Mouse (Mus musculus) stomach, embryonic 16.5 days (tissue): ENCODE results near the gene Tmem245. TPM values are rescaled to one million over a fixed set of nuclear protein-coding genes. Genes with fewer than 3 reads are reported as not detected.

Experiments used
- ATAC-seq: fragments of 200-750 bp; cut with Nextera tagmentation; 2 replicates; pipeline ENCODE4 v1.8.0; 2017; ENCODE audit warnings: moderate number of reproducible peaks, moderate TSS enrichment; ENCODE audit not compliant: insufficient read depth, low FRiP score
- H3K27ac ChIP-seq: fragments of 300-500 bp; sonication (generic); 2 replicates; pipeline ENCODE4 v1.5.1; 2014; ENCODE audit warnings: low read length
- H3K27me3 ChIP-seq: fragments of 300-500 bp; sonication (generic); 2 replicates; pipeline ENCODE4 v1.6.1; 2014; ENCODE audit warnings: low read length, control low read depth, mixed read lengths; ENCODE audit not compliant: control insufficient read depth, insufficient read depth
- H3K36me3 ChIP-seq: fragments of 300-500 bp; sonication (generic); 2 replicates; pipeline ENCODE4 v1.6.1; 2014; ENCODE audit warnings: low read length; ENCODE audit not compliant: control insufficient read depth, insufficient read depth
- H3K4me1 ChIP-seq: fragments of 300-500 bp; sonication (generic); 2 replicates; pipeline ENCODE4 v1.6.1; 2014; ENCODE audit warnings: low read length, control low read depth, mixed read lengths; ENCODE audit not compliant: control insufficient read depth, insufficient read depth
- H3K4me2 ChIP-seq: fragments of 300-500 bp; sonication (generic); 2 replicates; pipeline ENCODE4 v1.6.1; 2014; ENCODE audit warnings: low read depth, low read length, mixed read lengths
- H3K4me3 ChIP-seq: fragments of 300-500 bp; sonication (generic); replicated peaks from 2 replicates; pipeline ENCODE4 v1.5.1; 2014; ENCODE audit warnings: mild to moderate bottlenecking, low read length
- H3K9ac ChIP-seq: fragments of 300-500 bp; sonication (generic); 2 replicates; pipeline ENCODE4 v1.6.1; 2014; ENCODE audit warnings: low read length
- H3K9me3 ChIP-seq: fragments of 300-500 bp; sonication (generic); replicated peaks from 2 replicates; pipeline ENCODE4 v1.6.1; 2016; ENCODE audit warnings: low read length, control low read depth; ENCODE audit not compliant: control insufficient read depth
- WGBS: fragments of 180-500 bp; shearing (Covaris S2); extraction: QIAGEN DNeasy Blood & Tissue Kit; methylation state at CpG from one replicate; pipeline ENCODE4 v1.1.7; 2014; 5-methylcytosine and 5-hydroxymethylcytosine counted together
- polyA plus RNA-seq: library from polyadenylated mRNA; unstranded; fragments of >200 nt; fragmentation: Nextera tagmentation; extraction: Ambion mirVana; gene quantifications from 2 replicates; pipeline ENCODE4 v1.2.1, GENCODE M21; 2015

The Tmem245 gene
- polyA plus RNA-seq, 1 experiment from 2014 or later: 5.8 TPM

DNA sequence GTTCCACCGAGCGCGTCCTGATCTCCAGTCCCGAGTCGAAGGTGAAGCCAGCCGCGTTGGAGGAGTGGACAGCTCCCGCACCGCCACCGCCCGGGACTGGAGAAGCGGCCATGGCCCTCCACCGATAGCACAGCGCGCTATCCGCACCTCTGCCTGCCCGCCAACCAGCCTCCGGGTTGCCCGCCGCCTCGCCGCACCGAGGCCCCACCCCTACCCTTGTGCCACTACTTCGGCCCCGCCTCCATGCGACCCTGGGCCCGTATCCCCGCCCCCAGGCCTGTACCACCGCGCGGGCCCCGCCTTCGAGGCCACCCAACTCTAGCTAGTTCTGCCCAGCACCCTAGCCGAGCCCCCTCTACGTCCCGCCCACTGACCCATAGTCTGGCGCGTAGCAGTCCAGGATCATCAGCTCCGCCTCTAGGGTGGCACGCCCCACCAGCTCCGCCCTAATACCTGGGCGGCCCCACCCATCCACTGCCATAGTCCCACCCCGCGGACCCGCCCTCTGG, 82.2 kb downstream of the Tmem245 start, which contains the start of gene Ctnnal1:
TSS of gene Ctnnal1 (minus strand) at position 186 of the 509 bp plus-strand sequence.
- Histone ChIP-seq H3K4me3 (peak within 1 kb of the TSS; percentile 69), H3K27ac (peak within 1 kb of the TSS; percentile 76), H3K9ac (peak within 1 kb of the TSS; percentile 84), H3K27me3 (no peaks in the 10 kb centered on the region), H3K4me2 (peak within 1 kb of the TSS; percentile 92), H3K9me3 (no peaks in the 10 kb centered on the region), H3K4me1 (peaks cover 9% of the 10 kb centered on the region), H3K36me3 (no peaks in the 10 kb centered on the region)
- WGBS: under 1% methylated on average over 38 of the region's 45 CpGs
- peak; percentile 99 for ATAC-seq

DNA sequence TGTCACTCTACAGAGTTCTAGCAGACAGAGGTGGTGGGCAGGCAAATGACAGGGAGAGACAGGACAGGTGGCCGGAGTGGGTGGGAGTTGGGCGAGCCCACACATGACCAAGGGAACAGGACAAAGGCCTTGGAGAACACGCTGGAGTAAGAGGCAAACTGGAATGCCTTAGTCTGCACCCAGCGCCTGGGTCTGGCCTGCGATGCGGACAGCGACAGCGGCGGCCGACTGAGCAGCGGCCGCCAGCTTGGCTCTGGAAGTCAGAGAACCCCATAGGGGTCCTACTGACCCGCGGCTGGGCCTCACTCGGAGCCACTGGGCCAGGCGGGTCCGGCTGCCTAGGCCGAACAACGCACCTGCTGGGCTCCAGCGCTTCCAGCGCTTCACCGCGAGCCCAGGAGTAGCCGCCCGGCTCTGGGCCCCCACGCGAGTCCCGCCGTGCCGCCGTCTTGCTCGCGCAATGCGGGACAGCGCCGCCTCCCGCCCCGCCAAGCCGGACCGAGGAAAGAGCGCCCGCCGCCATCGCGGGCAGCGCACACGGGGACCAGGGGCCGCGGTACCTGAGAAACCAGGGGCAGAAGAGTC, 82.7 kb downstream of the Tmem245 start:
- Histone ChIP-seq H3K4me2 (peak overlapping the region; percentile 92), H3K27ac (peak overlapping the region; percentile 76), H3K27me3 (no peaks in the 10 kb centered on the region), H3K9me3 (no peaks in the 10 kb centered on the region), H3K9ac (peak overlapping the region; percentile 84), H3K4me1 (peaks cover 9% of the 10 kb centered on the region), H3K36me3 (no peaks in the 10 kb centered on the region), H3K4me3 (peak overlapping the region; percentile 69)
- peak; percentile 59 for ATAC-seq
- WGBS: 0% methylated on average over 49 of the region's 49 CpGs

DNA sequence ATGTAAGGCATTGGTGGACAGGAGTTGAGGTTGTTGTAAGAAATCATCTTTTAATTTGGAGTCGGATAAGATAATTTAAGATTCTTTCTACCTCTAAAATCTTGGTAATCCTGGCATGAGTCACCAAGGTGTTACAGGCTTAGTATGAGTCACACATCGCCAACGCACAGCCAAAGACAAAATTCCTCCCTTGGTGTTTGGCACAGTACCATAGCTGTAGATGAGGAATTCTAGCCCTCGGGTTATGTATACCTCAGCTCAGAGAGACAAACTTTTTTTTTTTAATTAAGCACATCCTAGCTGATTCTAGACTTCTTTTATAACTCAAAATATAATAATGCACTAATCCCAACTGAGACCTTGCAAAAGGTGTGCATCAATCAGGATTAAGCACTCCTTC, 83.2 kb downstream of the Tmem245 start:
- Histone ChIP-seq H3K27ac (peak overlapping the region; percentile 76), H3K4me2 (peak overlapping the region; percentile 92), H3K4me1 (peaks cover 9% of the 10 kb centered on the region), H3K27me3 (no peaks in the 10 kb centered on the region), H3K9ac (peak overlapping the region; percentile 84), H3K36me3 (no peaks in the 10 kb centered on the region), H3K9me3 (no peaks in the 10 kb centered on the region), H3K4me3 (peak overlapping the region; percentile 69)
- 37% methylated on average over 4 of the region's 4 CpGs for WGBS
- ATAC-seq: no peak

DNA sequence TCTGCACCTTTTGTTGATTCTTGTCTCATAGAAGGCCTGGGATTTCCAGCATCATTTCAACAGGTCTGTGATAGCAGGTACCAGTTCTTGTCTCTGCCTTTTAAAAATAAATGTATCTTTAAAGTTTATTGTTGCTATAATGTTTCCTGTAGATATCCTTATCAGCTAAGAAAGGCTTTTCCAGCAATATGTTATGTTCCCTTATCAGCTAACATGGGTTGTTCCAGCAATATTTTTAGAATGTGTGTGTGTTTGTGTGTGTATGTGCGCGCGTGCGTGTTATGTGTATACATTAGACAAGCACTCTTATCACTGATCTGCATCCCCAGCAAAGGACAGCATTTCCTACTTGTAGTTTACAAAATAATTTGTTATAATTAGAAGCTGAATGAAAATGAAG, 85.7 kb downstream of the Tmem245 start:
- H3K9ac ChIP-seq: no peak overlapping the region
- H3K4me3 ChIP-seq: no peak overlapping the region
- no peak overlapping the region for H3K4me2 ChIP-seq
- no peaks in the 10 kb centered on the region for H3K36me3 ChIP-seq
- 78% methylated on average over 4 of the region's 4 CpGs for WGBS
- peaks cover 9% of the 10 kb centered on the region for H3K4me1 ChIP-seq
- H3K27ac ChIP-seq: no peak overlapping the region
- no peak for ATAC-seq
- H3K27me3 ChIP-seq: no peaks in the 10 kb centered on the region
- no peaks in the 10 kb centered on the region for H3K9me3 ChIP-seq

DNA sequence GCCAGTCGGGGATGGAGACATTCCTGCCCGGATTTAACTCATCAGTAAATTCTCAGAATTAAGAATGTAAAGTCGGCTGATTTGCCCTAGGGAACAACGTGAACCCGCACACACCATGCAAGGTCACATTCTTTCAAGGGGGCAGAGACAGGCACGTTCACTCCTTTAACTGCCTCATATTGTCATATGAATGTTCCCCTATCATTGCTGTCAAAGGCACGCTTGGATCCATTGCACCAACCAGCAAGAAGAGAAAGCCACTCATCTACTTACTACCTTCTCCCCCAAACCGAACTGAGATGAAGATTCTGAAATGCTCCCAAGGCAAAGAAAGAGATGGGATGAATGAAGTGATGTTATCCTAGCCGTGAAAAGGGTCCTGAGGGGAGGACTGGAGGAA, 88.5 kb downstream of the Tmem245 start:
- no peak overlapping the region for H3K4me3 ChIP-seq
- 74% methylated on average over 9 of the region's 9 CpGs for WGBS
- ATAC-seq: no peak
- no peaks in the 10 kb centered on the region for H3K36me3 ChIP-seq
- no peaks in the 10 kb centered on the region for H3K27me3 ChIP-seq
- H3K4me2 ChIP-seq: no peak overlapping the region
- H3K27ac ChIP-seq: no peak overlapping the region
- no peak overlapping the region for H3K9ac ChIP-seq
- no peaks in the 10 kb centered on the region for H3K9me3 ChIP-seq
- no peaks in the 10 kb centered on the region; the same call in 1 of the 2 replicates for H3K4me1 ChIP-seq

DNA sequence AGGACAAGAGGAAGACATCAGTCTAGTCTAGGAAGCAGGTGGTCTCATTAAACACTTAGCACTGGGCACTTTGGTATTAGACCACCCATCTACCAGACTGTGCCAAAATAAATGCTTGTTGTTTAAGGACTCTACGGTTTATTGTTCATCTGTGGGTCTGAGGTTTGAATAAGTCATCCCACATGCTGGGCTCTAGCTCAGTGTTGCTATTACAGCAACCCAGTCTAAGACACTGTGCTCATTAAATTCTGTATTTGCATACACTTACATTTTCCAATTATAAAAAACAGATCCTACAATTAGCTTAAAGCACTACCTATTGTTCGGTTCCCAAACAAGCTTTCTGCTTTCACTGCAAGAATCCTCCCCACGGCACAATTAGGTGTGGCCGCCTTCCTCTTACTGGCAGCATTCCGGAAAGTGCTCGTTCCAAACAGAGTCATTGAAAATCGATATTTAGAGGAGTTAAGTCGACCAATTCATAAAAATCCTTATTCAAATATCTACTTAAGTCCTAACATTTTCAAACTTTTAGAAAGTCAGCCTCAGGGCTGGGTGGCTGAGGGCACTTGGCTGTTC, 90.8 kb downstream of the Tmem245 start:
- Histone ChIP-seq H3K4me2 (no peak overlapping the region), H3K4me3 (no peak overlapping the region), H3K9ac (no peak overlapping the region), H3K9me3 (no peaks in the 10 kb centered on the region), H3K27ac (no peak overlapping the region), H3K4me1 (no peaks in the 10 kb centered on the region; the same call in 1 of the 2 replicates), H3K27me3 (no peaks in the 10 kb centered on the region), H3K36me3 (no peaks in the 10 kb centered on the region)
- no peak for ATAC-seq
- WGBS: 70% methylated on average over 8 of the region's 8 CpGs

DNA sequence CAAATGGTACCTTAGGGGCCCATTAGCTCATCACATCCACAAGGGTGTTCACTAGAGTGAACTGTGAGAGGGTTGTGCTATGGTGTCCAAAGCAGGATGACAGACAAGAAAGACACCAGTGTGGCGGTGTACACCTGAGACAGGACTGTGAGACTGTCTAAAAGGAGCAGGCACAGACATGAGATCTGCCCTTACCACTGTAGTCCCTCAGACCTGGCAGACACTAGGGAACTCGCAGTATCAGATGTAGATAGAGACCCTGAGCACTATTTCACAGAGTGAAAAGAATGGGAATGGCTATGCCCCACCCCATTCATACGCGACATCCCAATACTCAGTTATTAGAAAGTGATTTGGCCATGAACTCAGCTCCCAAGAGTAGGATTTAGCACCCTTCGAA, 91.3 kb downstream of the Tmem245 start:
- no peak overlapping the region for H3K9ac ChIP-seq
- no peaks in the 10 kb centered on the region for H3K27me3 ChIP-seq
- ATAC-seq: no peak
- H3K4me2 ChIP-seq: no peak overlapping the region
- peaks cover 2% of the 10 kb centered on the region; the same call in 1 of the 2 replicates for H3K4me1 ChIP-seq
- H3K27ac ChIP-seq: no peak overlapping the region
- H3K9me3 ChIP-seq: no peaks in the 10 kb centered on the region
- H3K36me3 ChIP-seq: no peaks in the 10 kb centered on the region
- WGBS: 86% methylated on average over 5 of the region's 5 CpGs
- no peak overlapping the region for H3K4me3 ChIP-seq

DNA sequence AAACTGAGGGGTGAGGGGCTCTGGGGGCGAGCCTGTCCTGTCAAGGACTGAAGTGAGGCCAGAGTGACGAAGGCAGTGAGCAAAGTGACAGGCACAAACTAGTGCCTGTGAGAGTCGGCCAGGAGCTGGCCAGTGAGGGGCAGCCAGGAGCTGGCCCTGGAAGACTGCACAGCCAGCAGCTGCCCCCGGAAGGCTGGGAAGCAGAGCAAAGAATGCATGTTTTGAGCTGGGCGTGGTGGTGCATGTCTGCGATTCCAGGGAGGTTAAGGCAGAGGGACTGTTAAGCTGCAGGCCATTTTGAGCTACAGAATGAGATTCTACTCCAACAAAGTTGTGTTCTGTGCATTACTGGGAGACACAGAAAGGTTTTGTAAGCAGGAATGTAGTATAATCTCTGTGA, 96.5 kb downstream of the Tmem245 start:
- Histone ChIP-seq H3K4me1 (peaks cover 6% of the 10 kb centered on the region; the same call in 1 of the 2 replicates), H3K27ac (no peak overlapping the region), H3K4me3 (no peak overlapping the region), H3K4me2 (no peak overlapping the region), H3K36me3 (no peaks in the 10 kb centered on the region), H3K27me3 (no peaks in the 10 kb centered on the region), H3K9ac (no peak overlapping the region), H3K9me3 (no peaks in the 10 kb centered on the region)
- 21% methylated on average over 6 of the region's 6 CpGs for WGBS
- ATAC-seq: no peak

DNA sequence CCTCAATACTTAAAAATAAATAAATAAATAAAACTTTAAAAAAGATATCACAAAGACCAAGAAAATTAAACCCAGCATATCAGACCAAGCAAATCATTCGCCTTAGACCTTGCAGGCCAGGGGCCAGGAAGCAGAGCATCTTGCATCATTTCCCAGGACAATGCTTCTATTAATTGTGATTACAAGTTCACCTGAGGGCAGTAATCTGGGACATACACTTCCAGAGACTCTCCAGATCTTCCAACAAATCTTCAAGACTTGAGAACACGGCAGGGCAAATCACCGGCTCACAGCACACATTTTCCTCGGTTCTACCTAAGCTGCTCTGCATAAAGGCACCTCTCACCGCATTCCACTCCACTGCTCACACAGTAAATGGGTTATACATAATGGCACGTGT, 99.2 kb downstream of the Tmem245 start:
- Histone ChIP-seq H3K36me3 (no peaks in the 10 kb centered on the region), H3K4me2 (no peak overlapping the region), H3K27me3 (no peaks in the 10 kb centered on the region), H3K9ac (no peak overlapping the region), H3K4me3 (no peak overlapping the region), H3K9me3 (peaks cover 4% of the 10 kb centered on the region), H3K4me1 (peaks cover 6% of the 10 kb centered on the region; the same call in 1 of the 2 replicates), H3K27ac (no peak overlapping the region)
- WGBS: 91% methylated on average over 6 of the region's 6 CpGs
- no peak for ATAC-seq
